Mouse (Mus musculus) kidney, embryonic 15.5 days (tissue): ENCODE results near the gene Akap13. TPM values are rescaled to one million over a fixed set of nuclear protein-coding genes. Genes with fewer than 3 reads are reported as not detected.
A peak's percentile ranks its signal among the peaks of the same experiment; 100 is the strongest.

ENCODE experiments used
- ATAC-seq: fragments of 200-750 bp; cut with Nextera tagmentation; replicated peaks from 2 replicates; pipeline ENCODE4 v1.8.0; 2017; ENCODE audit warnings: moderate TSS enrichment; ENCODE audit not compliant: low FRiP score
- H3K27ac ChIP-seq: fragments of 300-500 bp; sonication (generic); 2 replicates; pipeline ENCODE4 v1.5.1; 2015; ENCODE audit warnings: mild to moderate bottlenecking, inconsistent platforms
- H3K27me3 ChIP-seq: fragments of 300-500 bp; sonication (generic); 2 replicates; pipeline ENCODE4 v1.6.1; 2015; ENCODE audit warnings: inconsistent platforms
- H3K36me3 ChIP-seq: fragments of 300-500 bp; sonication (generic); 2 replicates; pipeline ENCODE4 v1.6.1; 2015; ENCODE audit warnings: inconsistent platforms
- H3K4me1 ChIP-seq: fragments of 300-500 bp; sonication (generic); 2 replicates; pipeline ENCODE4 v1.6.1; 2015; ENCODE audit warnings: inconsistent platforms
- H3K4me2 ChIP-seq: fragments of 300-500 bp; sonication (generic); 2 replicates; pipeline ENCODE4 v1.6.1; 2015; ENCODE audit warnings: moderate library complexity, mild to moderate bottlenecking, inconsistent platforms
- H3K4me3 ChIP-seq: fragments of 300-500 bp; sonication (generic); replicated peaks from 2 replicates; pipeline ENCODE4 v1.5.1; 2015; ENCODE audit warnings: mild to moderate bottlenecking, inconsistent platforms
- H3K9ac ChIP-seq: fragments of 300-500 bp; sonication (generic); 2 replicates; pipeline ENCODE4 v1.6.1; 2015; ENCODE audit warnings: mild to moderate bottlenecking, inconsistent platforms
- H3K9me3 ChIP-seq: fragments of 300-500 bp; sonication (generic); replicated peaks from 2 replicates; pipeline ENCODE4 v1.6.1; 2016; ENCODE audit warnings: inconsistent platforms
- WGBS: fragments of 180-500 bp; shearing (Covaris S2); methylation state at CpG from one replicate; pipeline ENCODE4 v1.1.7; 2015; ENCODE audit warnings: mixed read lengths; 5-methylcytosine and 5-hydroxymethylcytosine counted together
- polyA plus RNA-seq: library from polyadenylated mRNA; unstranded; fragments of >200 nt; fragmentation: Nextera tagmentation; extraction: Ambion mirVana; gene quantifications from 2 replicates; pipeline ENCODE4 v1.2.1, GENCODE M21; 2015

Akap13 gene
- polyA plus RNA-seq, 1 experiment from 2014 or later, result 49.7 TPM

DNA sequence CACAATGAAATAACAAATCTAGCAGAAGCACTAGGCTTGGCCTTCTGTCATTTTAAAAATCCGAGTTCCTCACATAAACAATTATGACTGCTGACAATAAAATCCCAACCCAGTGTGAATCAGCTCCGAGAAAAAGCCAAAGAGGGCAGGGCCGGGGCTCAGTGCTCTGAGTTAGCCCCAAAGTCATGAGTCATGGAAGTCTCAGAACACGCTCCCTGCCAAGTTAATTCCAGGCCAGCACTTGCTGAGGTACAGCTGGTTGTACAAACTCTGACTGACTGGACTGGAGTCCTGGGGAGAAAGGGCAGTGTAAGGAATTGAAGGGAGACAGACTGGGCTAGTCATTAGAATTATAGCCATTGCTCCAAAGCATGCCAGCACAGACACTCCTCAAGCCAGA lies 28.0 kb upstream of the Akap13 start:
- H3K9ac ChIP-seq, result no peak overlapping the region
- no peak overlapping the region for H3K4me2 ChIP-seq
- WGBS, result 51% methylated on average over 4 of the region's 4 CpGs
- H3K36me3 ChIP-seq, result no peaks in the 10 kb centered on the region
- H3K9me3 ChIP-seq, result no peaks in the 10 kb centered on the region
- H3K27me3 ChIP-seq, result no peaks in the 10 kb centered on the region
- peaks cover 23% of the 10 kb centered on the region for H3K4me1 ChIP-seq
- ATAC-seq, result no peak
- H3K4me3 ChIP-seq, result no peak overlapping the region
- H3K27ac ChIP-seq, result no peak overlapping the region

DNA sequence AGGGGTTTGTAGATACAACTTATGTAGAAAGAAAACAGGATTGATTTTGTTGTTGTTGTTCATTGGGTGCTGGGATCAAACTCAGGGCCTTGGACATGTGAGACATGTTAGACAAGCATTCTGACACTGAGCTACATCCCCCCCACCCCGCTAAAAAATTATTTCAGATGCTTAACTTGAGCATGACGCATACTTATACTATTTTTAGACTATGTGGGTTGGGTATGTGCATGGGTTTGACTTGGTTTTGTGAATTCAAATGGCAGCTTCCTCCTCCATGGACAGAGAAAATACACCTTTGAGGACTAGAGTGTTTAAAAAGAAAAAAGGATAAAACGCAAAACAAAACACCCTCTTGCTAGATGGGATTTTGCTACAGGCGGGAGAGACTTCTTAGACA lies 26.4 kb upstream of the Akap13 start:
- H3K4me1 ChIP-seq, result peaks cover 22% of the 10 kb centered on the region
- H3K9ac ChIP-seq, result no peak overlapping the region
- H3K27me3 ChIP-seq, result no peaks in the 10 kb centered on the region
- H3K27ac ChIP-seq, result no peak overlapping the region
- no peaks in the 10 kb centered on the region for H3K36me3 ChIP-seq
- no peaks in the 10 kb centered on the region for H3K9me3 ChIP-seq
- WGBS, result 85% methylated on average over 4 of the region's 4 CpGs
- ATAC-seq, result no peak
- no peak overlapping the region for H3K4me2 ChIP-seq
- H3K4me3 ChIP-seq, result no peak overlapping the region

DNA sequence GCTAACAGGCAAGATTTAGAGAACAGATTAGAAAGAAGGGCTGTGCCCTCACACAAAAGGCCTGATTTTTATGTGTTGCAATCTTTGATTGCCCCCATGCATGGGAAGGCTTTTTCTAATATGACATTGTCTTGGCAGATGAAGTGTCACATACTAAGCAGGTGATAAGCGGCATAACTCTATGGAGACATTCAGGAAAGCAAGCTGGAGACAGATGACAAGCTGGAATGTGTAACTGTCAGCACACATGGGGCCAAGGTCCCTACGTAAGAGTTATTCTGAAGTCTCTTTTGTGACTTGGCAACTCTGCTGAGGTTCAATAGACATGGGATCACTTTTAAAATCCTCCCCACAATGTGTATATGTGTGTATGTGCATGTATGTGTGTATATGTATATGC lies 24.8 kb upstream of the Akap13 start:
- H3K4me1 ChIP-seq, result peaks cover 20% of the 10 kb centered on the region
- no peaks in the 10 kb centered on the region for H3K27me3 ChIP-seq
- H3K9me3 ChIP-seq, result no peaks in the 10 kb centered on the region
- H3K4me2 ChIP-seq, result no peak overlapping the region
- no peak for ATAC-seq
- H3K36me3 ChIP-seq, result no peaks in the 10 kb centered on the region
- WGBS, result 56% methylated on average over 2 of the region's 2 CpGs
- H3K4me3 ChIP-seq, result no peak overlapping the region
- H3K27ac ChIP-seq, result no peak overlapping the region
- H3K9ac ChIP-seq, result no peak overlapping the region

DNA sequence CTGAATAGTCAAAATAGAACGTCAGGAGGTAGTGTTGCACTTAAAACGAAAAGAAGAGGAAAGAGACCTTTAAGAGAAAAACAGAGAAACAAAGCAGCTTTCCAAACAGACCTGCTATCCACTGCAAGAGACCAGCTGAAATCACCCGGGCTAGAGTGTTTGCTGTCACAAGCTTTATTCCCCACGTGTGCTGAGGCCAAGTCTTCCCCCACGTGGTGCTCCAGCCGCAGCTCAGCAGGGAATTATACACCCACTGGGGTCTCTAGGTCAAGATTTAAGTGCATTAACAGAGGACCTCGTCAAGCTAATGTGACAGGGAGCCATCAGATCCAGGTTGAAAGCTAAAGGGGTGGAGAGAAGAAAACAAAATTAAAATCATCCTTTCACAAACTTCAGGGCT lies 24.3 kb upstream of the Akap13 start:
- Histone ChIP-seq H3K27me3 (no peaks in the 10 kb centered on the region), H3K9ac (no peak overlapping the region), H3K4me2 (no peak overlapping the region), H3K27ac (no peak overlapping the region), H3K36me3 (no peaks in the 10 kb centered on the region), H3K4me1 (peaks cover 20% of the 10 kb centered on the region), H3K9me3 (no peaks in the 10 kb centered on the region), H3K4me3 (no peak overlapping the region)
- 12% methylated on average over 7 of the region's 7 CpGs for WGBS
- 0 out of 2 replicates have a peak, but pooled peaks have one; percentile 46 for ATAC-seq

DNA sequence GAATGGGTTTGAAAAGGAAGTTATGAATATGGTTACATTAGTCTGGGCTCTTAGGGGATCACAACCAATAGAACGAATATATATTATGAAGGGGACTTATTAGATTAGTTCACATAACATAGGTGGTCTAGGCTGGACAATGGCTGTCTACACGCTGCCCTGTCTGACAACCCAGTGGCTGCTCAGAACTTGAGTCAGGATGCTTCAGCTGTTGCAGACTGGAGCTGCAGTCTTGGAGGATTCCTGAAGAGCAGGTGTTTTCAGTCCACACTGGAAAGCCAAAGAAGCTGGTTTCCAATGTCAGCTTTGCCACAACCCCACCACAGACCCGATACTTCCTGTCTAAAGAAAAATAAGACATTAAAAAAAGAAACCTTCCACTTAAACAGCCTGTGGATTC lies 23.3 kb upstream of the Akap13 start:
- WGBS, result 51% methylated on average over 3 of the region's 3 CpGs

DNA sequence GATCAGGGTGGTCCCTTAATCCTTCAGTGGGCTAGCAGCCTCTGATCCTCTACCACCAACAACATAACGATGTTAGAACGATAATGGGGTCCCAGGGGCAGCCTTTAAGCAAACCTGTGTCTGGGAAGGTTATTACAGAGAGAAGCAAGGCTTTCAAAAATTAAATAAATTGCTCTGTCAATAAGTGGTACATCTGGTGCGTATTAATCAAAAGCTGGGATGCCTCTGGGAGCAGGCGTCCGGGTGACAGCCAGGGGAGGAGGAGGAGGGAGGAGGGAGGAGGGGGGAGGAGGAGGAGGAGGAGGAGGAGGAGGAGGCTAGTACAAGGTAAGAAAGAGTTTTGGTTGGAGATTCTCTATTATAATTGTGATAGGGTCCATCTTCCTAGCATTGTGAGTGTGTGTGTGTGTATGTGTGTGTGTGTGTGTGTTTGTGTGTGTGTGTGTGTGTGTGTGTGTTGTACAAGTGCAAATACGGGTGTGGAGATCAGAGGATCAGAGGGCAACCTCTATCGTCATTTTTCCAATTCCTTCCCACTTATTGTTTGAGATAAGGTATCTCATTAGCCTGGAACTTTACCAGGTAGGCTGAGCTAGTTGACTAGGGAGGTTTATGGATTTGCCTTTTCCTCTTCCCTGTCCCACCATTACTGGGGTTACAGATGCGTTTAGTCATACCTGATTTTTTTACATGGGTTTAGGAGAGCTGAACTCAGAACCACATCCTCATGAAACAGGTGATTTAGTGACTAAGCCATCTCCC lies 18.7 kb upstream of the Akap13 start:
- Histone ChIP-seq H3K9ac (no peak overlapping the region), H3K4me3 (no peak overlapping the region), H3K4me1 (peaks cover 10% of the 10 kb centered on the region; the same call in 1 of the 2 replicates), H3K36me3 (no peaks in the 10 kb centered on the region), H3K4me2 (no peak overlapping the region), H3K27me3 (no peaks in the 10 kb centered on the region), H3K27ac (no peak overlapping the region), H3K9me3 (no peaks in the 10 kb centered on the region)
- ATAC-seq, result no peak
- WGBS, result 45% methylated on average over 8 of the region's 8 CpGs

More for the DNA sequence above, 23.3 kb upstream of the Akap13 start:
- Histone ChIP-seq H3K4me3 (no peak overlapping the region), H3K27me3 (no peaks in the 10 kb centered on the region), H3K9ac (no peak overlapping the region), H3K4me1 (peaks cover 23% of the 10 kb centered on the region), H3K36me3 (no peaks in the 10 kb centered on the region), H3K9me3 (no peaks in the 10 kb centered on the region), H3K27ac (0 out of 2 replicates have a peak overlapping the region, but pooled peaks have one; percentile 20), H3K4me2 (no peak overlapping the region)
- ATAC-seq, result no peak

DNA sequence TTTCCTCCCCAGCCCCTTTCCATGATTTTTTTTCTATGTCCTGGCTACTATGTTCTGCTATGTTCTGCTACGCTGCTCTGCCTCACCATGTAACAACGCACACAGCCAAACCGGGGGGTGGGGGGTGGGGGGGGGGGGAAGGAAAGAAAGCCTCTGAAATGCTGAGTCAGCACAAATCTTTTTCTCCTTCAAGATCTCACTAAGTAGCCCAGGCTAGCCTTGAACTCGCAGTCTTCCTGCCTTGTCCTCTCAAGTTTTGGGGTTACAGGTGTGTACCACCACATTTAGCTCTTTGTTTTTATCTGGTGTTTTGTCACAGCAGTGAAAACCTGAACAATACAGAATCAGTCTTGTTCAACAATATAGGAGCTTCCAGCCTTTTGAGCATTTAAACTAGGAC lies 15.8 kb upstream of the Akap13 start:
- H3K27me3 ChIP-seq, result no peaks in the 10 kb centered on the region
- H3K27ac ChIP-seq, result no peak overlapping the region
- 93% methylated on average over 4 of the region's 4 CpGs for WGBS
- H3K4me1 ChIP-seq, result 0 out of 2 replicates have a peak, but pooled peaks cover 3% of the 10 kb centered on the region
- H3K9ac ChIP-seq, result no peak overlapping the region
- H3K4me3 ChIP-seq, result no peak overlapping the region
- no peak for ATAC-seq
- no peaks in the 10 kb centered on the region for H3K36me3 ChIP-seq
- no peaks in the 10 kb centered on the region for H3K9me3 ChIP-seq
- H3K4me2 ChIP-seq, result no peak overlapping the region

DNA sequence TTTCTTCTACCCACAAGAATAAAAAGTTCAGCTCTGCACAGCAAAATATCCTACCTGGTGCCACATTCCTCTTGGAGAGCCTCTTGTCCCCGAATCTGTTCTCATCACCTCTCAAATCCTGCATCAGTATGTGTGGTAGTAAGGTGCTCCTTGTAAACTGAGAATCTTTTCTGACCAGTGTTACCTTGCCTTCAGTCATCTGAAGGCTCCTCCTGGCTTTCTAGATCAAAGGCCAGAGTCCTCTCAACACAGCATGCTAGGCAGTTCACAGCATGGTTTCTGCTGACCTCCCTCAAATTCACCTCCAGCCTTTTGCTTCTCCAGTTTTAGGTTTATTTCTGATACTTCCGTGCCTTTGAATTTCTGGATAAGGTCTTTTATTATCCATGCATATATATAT lies 15.1 kb upstream of the Akap13 start:
- WGBS, result 77% methylated on average over 2 of the region's 2 CpGs

DNA sequence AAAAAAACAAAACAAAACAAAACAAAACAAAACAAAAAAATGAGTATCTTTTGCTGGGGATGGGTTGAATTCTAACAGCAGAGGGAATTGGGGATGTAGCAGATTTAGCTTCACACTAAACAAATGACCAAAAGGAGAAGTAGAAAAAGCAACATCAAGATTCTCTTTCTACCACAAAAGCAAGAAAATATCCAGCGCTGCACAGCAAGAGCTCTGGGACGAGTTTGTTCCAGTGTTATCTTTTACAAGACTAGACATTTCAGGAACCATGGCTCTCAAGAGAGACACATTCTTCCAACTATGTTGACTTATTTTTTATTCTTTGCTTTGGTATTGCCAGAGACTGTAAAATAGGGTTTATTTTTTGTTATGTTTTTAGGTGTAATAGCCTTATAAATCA lies 13.4 kb upstream of the Akap13 start:
- H3K36me3 ChIP-seq, result no peaks in the 10 kb centered on the region
- ATAC-seq, result no peak
- H3K27me3 ChIP-seq, result no peaks in the 10 kb centered on the region
- no peak overlapping the region for H3K9ac ChIP-seq
- no peak overlapping the region for H3K4me2 ChIP-seq
- no peaks in the 10 kb centered on the region for H3K4me1 ChIP-seq
- no peaks in the 10 kb centered on the region for H3K9me3 ChIP-seq
- no peak overlapping the region for H3K27ac ChIP-seq
- H3K4me3 ChIP-seq, result no peak overlapping the region
- WGBS, result 65% methylated on average over 2 of the region's 2 CpGs

More for the DNA sequence above, 15.1 kb upstream of the Akap13 start:
- Histone ChIP-seq H3K9me3 (no peaks in the 10 kb centered on the region), H3K9ac (no peak overlapping the region), H3K4me1 (0 out of 2 replicates have a peak, but pooled peaks cover 3% of the 10 kb centered on the region), H3K4me2 (no peak overlapping the region), H3K4me3 (no peak overlapping the region), H3K27ac (no peak overlapping the region), H3K27me3 (no peaks in the 10 kb centered on the region), H3K36me3 (no peaks in the 10 kb centered on the region)
- ATAC-seq, result no peak

DNA sequence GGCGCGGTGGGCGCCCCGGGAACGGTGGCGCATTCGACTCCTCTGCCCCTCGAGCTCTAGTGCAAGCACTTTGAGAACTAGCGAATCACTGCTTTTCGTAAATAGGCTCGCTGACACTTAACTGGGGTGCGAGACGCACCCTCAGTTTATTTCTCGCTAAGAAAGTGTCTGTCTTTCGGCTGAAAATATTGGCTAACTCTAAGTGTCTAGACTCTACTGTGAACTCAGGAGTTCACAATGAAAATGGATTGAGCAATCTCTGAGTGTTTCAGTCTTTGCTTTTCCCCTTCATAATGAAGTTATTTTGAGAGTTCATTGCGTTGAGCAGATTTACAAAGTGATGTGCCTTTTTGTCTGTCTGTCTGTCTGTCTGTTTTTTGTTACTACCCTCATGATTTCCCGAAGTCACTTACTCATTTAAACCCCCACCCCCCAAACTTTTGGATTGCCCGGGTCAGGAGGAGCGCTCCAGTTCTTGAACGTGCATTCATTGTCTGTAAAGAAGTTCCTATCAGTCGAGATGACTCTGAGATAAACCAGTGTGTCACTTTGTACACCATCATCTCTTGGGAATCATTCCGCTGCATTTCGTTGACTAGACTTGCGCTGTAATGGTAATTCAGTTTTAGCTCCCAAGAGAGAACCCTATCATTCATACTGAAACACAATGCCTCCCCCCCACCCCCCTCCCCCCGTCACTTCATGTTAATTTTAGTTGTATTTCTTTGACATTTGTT lies 986 bp downstream of the Akap13 start:
- Histone ChIP-seq H3K9ac (peak overlapping the region; percentile 95), H3K4me3 (peak overlapping the region; percentile 96), H3K4me1 (peaks cover 35% of the 10 kb centered on the region), H3K27ac (peak overlapping the region; percentile 100), H3K36me3 (no peaks in the 10 kb centered on the region), H3K4me2 (peak overlapping the region; percentile 80), H3K9me3 (no peaks in the 10 kb centered on the region), H3K27me3 (no peaks in the 10 kb centered on the region)
- WGBS, result 1% methylated on average over 25 of the region's 25 CpGs
- ATAC-seq, result no peak

DNA sequence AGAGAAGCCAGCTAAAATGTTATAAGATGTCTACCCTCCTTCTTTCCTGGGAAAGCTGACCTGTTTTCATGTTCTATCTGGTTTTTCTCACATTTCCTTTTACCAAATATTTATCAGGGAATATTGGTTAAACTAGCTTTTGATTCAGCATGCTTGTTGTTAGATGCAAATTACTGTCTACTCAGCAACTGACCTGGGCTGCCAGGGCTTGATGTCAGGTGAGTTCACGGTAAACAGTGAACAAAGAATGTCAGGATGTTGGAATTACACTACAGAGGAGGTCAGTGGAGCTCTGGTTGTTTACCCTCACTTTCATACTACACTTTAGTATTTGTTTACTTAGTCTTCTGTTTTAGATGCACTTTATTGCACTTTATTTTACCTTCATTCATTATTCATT lies 5.0 kb downstream of the Akap13 start:
- Histone ChIP-seq H3K4me1 (peaks cover 41% of the 10 kb centered on the region), H3K27me3 (no peaks in the 10 kb centered on the region), H3K9me3 (no peaks in the 10 kb centered on the region), H3K36me3 (no peaks in the 10 kb centered on the region), H3K27ac (no peak overlapping the region), H3K9ac (no peak overlapping the region), H3K4me3 (no peak overlapping the region), H3K4me2 (no peak overlapping the region)
- WGBS, result 68% methylated on average over 1 of the region's 1 CpGs
- ATAC-seq, result no peak

DNA sequence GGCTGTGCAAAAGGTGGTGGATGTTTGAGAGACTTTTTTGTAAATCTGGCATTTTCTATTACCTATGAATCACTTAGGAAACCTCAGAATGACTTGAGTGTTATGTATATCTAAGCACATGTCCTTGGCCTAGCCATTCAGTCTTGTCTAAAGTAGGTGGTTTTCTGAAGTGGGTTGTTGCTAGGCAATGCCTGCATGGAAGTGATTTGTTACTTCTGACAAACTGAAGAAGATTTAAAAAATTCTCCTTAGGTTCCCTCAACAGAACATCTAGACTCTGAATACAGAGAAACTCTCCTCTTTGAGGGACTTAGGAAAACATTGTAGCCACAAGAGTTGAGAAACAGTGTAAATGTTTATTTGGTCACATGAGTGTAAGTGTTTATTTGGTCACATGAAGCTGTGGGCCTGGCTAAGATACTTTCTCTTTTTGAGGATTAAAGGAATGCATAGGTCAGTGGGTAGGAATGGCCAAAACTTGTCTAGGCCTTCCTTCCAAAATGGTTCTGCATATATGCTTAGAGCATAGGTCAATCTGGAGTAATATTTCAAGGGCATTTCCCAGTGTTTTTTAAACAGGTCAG lies 8.3 kb downstream of the Akap13 start:
- H3K36me3 ChIP-seq, result no peaks in the 10 kb centered on the region
- H3K9ac ChIP-seq, result no peak overlapping the region
- H3K27ac ChIP-seq, result no peak overlapping the region
- H3K4me1 ChIP-seq, result peaks cover 30% of the 10 kb centered on the region
- ATAC-seq, result no peak
- no peaks in the 10 kb centered on the region for H3K27me3 ChIP-seq
- H3K4me2 ChIP-seq, result no peak overlapping the region
- no peaks in the 10 kb centered on the region for H3K9me3 ChIP-seq
- H3K4me3 ChIP-seq, result no peak overlapping the region
